Mouse (Mus musculus): Measurements from ENCODE around the gene Slc27a4. TPM values are rescaled to one million over a fixed set of nuclear protein-coding genes. Genes with fewer than 3 reads are reported as not detected.

Slc27a4 gene
- polyA plus RNA-seq, 1 experiment from 2014 or later: 16.7 TPM

DNA sequence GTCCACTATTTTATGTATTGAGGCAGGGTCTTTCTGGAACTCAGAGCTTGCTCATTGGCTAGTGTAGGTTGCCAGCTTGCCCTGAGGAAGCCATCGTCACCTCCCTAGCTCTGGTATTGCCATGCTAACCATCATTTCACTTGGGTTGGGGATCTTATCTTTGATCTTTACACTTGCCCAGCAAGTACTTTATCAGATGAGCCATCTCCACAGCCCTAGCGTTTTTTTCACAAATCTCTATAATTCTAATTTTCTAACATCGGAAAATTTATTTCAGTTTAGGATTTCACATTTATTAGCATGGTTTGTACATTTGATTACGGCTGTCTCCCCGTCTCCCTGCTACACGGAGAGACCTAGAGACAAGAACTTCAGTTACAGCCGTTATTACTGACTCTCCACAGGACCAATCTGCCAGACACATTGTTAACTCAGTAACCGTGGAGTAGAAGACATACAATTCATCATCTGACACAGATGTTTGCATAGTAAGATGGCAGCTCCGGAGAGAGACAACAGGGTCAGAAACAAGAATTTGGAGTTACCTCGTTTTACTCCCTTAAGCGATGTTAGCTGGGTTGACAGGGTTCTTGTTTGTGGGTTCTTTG lies 24.0 kb downstream of the Slc27a4 start:
- H3K9ac ChIP-seq: peak overlapping the region; percentile 82
- no peak for ATAC-seq (ENCODE audit: insufficient number of reproducible peaks, insufficient read depth, low FRiP score, low TSS enrichment, low read depth)
- no peaks in the 10 kb centered on the region for H3K9me3 ChIP-seq
- H3K27me3 ChIP-seq: no peaks in the 10 kb centered on the region
- peak overlapping the region; percentile 90 for H3K4me3 ChIP-seq
- peak overlapping the region; percentile 95 for H3K27ac ChIP-seq
- H3K4me2 ChIP-seq: peak overlapping the region; percentile 71
- H3K4me1 ChIP-seq: peaks cover 10% of the 10 kb centered on the region
- H3K36me3 ChIP-seq: 0 out of 2 replicates have a peak, but pooled peaks cover 3% of the 10 kb centered on the region
- WGBS: 13% methylated on average over 11 of the region's 11 CpGs

DNA sequence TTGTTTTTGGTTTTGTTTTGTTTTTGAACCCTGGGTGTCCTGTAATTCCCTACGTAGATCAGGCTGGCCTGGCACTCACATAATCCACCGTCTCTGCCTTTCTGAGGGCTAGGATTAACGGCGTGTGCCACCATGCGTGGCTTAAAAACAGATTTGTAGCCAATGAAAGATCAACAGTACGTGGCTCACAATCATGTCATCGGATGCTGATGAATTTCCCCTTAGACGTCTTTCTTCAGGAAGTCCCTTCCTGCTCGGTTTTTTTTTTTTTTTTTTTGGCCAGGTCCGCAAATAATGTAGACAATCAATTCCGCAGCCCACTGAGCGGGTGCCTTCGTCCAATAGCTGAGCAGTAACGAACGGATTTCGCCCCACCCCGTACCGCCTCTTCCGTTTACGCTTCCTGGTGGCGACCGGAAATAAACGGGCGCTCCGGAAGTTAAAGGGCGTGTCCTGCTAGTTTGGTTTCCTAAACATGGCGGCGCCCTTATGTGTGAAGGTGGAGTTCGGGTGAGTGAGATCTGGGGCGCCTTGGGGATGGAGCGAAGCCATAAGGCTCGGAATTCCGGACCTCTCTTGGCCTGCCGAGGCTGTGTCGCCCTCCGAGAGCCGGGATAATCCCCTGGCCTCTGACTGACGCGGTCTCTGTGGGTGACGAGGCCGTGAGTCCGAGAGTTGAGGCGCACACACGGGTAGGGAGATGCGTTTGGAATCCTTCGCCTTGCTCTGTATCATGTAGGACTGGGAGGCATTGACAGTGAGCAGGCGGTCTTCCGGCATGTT lies 24.7 kb downstream of the Slc27a4 start:
- no peaks in the 10 kb centered on the region for H3K27me3 ChIP-seq
- H3K9ac ChIP-seq: peak overlapping the region; percentile 82
- peak overlapping the region; percentile 90 for H3K4me3 ChIP-seq
- under 1% methylated on average over 48 of the region's 48 CpGs for WGBS
- H3K4me2 ChIP-seq: peak overlapping the region; percentile 71
- H3K27ac ChIP-seq: peak overlapping the region; percentile 95
- no peaks in the 10 kb centered on the region for H3K9me3 ChIP-seq
- ATAC-seq (ENCODE audit: insufficient number of reproducible peaks, insufficient read depth, low FRiP score, low TSS enrichment, low read depth): peak; percentile 95
- peaks cover 10% of the 10 kb centered on the region for H3K4me1 ChIP-seq
- H3K36me3 ChIP-seq: 0 out of 2 replicates have a peak, but pooled peaks cover 3% of the 10 kb centered on the region

DNA sequence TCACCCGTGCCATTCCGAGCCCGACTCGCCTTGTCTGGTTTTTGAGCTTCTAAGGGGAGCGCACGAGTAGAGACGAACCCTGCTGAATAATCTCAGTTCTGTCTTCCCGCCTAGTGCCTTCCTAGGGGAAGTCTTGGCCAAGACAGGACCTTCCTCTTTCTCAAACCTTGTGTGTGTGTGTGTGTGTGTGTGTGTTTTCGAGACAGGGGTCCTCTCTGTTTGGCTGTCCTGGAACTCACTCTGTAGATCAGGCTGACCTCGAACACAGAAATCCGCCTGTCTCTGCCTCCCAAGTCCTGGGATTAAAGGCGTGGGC lies 25.2 kb downstream of the Slc27a4 start:
- peaks cover 10% of the 10 kb centered on the region for H3K4me1 ChIP-seq
- H3K9ac ChIP-seq: peak overlapping the region; percentile 82
- H3K27ac ChIP-seq: 0 out of 2 replicates have a peak overlapping the region, but pooled peaks have one; percentile 29
- no peaks in the 10 kb centered on the region for H3K9me3 ChIP-seq
- H3K36me3 ChIP-seq: peaks cover 6% of the 10 kb centered on the region
- peak overlapping the region; percentile 90 for H3K4me3 ChIP-seq
- WGBS: 4% methylated on average over 12 of the region's 12 CpGs
- H3K27me3 ChIP-seq: no peaks in the 10 kb centered on the region
- peak overlapping the region; percentile 71 for H3K4me2 ChIP-seq
- ATAC-seq (ENCODE audit: insufficient number of reproducible peaks, insufficient read depth, low FRiP score, low TSS enrichment, low read depth): no peak

DNA sequence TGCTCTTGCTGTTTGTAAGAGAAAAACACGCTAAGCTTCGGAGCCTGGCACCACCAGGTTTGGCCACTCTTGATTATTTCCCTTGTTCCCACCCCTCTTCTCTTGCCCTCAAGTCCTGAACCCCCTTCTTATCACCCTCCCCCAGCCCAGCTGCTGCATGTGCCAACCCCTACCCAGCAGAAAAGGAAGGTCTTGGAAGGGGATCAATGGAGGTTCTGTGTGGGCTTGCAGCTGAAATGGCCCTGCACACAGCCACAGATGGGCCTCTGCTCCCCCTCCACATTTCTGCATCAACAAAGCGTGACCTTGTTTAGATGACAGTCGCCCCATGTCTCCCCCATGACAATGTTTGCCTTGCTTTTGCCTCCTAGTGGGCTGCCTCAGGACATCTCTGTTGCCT lies 28.7 kb downstream of the Slc27a4 start:
- H3K9ac ChIP-seq: no peak overlapping the region
- no peak overlapping the region for H3K4me3 ChIP-seq
- H3K4me1 ChIP-seq: peaks cover 10% of the 10 kb centered on the region
- WGBS: 81% methylated on average over 4 of the region's 4 CpGs
- H3K27ac ChIP-seq: no peak overlapping the region
- no peaks in the 10 kb centered on the region for H3K27me3 ChIP-seq
- no peak for ATAC-seq (ENCODE audit: insufficient number of reproducible peaks, insufficient read depth, low FRiP score, low TSS enrichment, low read depth)
- no peaks in the 10 kb centered on the region for H3K9me3 ChIP-seq
- no peak overlapping the region for H3K4me2 ChIP-seq
- H3K36me3 ChIP-seq: peaks cover 38% of the 10 kb centered on the region

DNA sequence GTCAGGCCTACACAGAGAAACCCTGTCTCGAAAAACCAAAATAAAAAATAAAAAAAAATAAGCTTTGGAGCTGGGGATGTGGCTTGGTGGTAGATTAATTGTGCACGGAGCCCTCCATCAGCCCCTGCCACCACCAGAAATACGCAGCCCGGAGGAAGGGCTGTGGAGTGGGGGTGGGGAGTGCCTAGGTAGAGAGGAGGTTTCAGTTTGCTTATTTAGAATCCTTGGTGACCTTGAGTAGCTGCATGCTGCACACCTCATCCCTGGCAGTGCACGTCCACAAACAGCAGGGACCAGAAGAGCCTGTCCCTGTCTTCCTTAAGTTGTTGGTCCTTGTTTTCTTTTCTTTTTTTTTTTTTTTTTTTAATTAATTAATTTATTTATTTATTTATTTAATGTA lies 31.4 kb downstream of the Slc27a4 start:
- Histone ChIP-seq H3K4me3 (no peak overlapping the region), H3K27ac (no peak overlapping the region), H3K4me1 (peaks cover under 1% of the 10 kb centered on the region; the same call in 1 of the 2 replicates), H3K27me3 (no peaks in the 10 kb centered on the region), H3K36me3 (peaks cover 57% of the 10 kb centered on the region), H3K9me3 (no peaks in the 10 kb centered on the region), H3K9ac (no peak overlapping the region), H3K4me2 (no peak overlapping the region)
- WGBS: 93% methylated on average over 5 of the region's 5 CpGs
- no peak for ATAC-seq (ENCODE audit: insufficient number of reproducible peaks, insufficient read depth, low FRiP score, low TSS enrichment, low read depth)

DNA sequence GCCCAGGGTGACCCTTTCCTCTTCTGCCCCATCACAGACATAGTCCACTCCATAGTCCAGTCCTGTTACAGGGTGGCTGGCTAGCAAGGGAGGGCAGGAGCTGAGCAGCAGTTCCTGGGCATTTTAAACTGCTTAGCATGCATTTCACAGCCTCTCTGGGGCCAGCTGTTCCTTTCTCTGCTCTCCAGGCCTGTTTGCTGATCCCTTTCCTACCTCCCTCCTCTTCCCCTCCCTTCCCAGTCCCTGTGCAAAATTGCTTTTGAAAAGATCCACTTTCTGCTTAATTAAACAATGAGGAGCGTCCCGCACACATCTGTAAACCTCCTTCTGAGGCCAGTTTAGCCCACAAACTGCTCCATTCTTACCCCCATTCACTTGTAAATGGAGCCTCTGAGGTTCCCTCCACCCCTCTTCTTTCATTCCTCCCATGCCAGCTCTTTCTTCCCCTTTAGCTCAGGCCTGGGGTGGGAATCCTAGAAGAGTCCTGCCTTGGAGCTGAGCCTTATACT lies 33.0 kb downstream of the Slc27a4 start:
- no peak overlapping the region for H3K4me2 ChIP-seq
- H3K9me3 ChIP-seq: no peaks in the 10 kb centered on the region
- H3K9ac ChIP-seq: no peak overlapping the region
- WGBS: 43% methylated on average over 2 of the region's 2 CpGs
- no peak for ATAC-seq (ENCODE audit: insufficient number of reproducible peaks, insufficient read depth, low FRiP score, low TSS enrichment, low read depth)
- no peak overlapping the region for H3K27ac ChIP-seq
- no peaks in the 10 kb centered on the region for H3K27me3 ChIP-seq
- peaks cover 70% of the 10 kb centered on the region for H3K36me3 ChIP-seq
- no peaks in the 10 kb centered on the region for H3K4me1 ChIP-seq
- no peak overlapping the region for H3K4me3 ChIP-seq

DNA sequence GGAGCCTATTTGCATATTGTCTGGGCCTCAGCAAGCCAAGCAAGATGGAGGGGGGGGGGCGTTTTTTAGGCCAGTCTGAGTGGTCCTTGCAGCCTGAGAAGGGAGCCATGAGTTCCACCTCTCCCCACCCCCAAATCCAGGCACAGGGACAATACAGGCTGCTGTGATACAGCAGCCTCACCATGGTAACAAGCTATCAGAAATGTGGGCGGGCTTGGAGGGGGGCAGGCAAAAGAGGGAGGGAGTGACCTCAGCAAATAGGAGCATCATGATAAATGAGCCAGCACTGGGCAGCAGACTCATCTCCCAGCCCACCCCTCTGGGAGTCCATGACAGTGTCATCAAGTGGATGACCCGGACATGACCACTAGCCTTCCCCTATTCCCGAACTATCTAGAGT lies 37.0 kb downstream of the Slc27a4 start:
- ATAC-seq (ENCODE audit: insufficient number of reproducible peaks, insufficient read depth, low FRiP score, low TSS enrichment, low read depth): no peak
- Histone ChIP-seq H3K9ac (no peak overlapping the region), H3K4me2 (no peak overlapping the region), H3K27ac (no peak overlapping the region), H3K4me3 (no peak overlapping the region), H3K36me3 (peaks cover 84% of the 10 kb centered on the region), H3K9me3 (no peaks in the 10 kb centered on the region), H3K4me1 (no peaks in the 10 kb centered on the region), H3K27me3 (peaks cover 21% of the 10 kb centered on the region)
- WGBS: 54% methylated on average over 4 of the region's 4 CpGs

DNA sequence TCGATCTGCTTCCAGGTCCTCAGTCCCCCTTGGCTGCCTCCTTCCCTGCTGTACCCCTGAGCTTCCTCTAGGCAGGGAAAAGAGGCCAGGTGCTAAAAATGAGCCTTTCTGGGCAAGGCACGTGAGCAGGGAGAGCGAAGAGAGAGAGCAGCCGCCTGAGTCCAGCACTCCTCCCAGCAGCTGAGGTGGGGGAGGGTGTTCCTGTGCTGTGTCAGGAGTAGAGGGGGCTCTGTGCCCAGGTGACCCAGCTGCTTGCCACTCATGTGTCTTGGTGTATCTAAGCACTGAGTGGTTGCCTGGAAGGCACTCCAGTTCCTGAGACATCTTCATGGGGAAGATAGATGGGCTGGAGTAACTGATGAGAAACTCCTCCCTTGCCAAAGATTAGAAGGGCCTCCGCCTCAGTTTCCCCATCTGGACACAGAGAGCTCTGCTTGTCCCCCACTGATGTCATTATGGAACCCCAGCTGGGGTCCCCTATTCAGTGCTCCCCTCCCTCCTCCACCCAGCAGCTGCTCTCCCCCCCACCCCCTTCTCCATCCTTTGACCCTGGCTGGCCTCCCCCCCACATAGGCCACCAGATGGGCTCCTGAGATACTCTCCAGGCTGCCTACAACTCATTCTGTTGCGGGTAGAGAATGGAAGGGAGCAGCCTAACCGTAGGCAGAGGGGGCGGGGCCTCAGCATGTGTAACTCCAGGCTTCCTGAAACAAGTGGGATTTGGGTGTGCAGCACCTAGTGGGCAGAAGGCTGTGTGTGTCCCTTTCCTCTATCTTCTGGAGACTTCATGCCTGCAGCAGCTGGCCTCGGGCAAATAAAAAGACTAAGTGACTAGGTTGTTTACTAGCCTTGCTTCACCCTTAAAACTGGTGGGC lies 41.0 kb downstream of the Slc27a4 start:
- Histone ChIP-seq H3K4me2 (no peak overlapping the region), H3K4me3 (no peak overlapping the region), H3K27ac (no peak overlapping the region), H3K9me3 (no peaks in the 10 kb centered on the region), H3K9ac (no peak overlapping the region), H3K27me3 (peaks cover 61% of the 10 kb centered on the region), H3K36me3 (peaks cover 54% of the 10 kb centered on the region), H3K4me1 (peaks cover 15% of the 10 kb centered on the region; the same call in 1 of the 2 replicates)
- 65% methylated on average over 9 of the region's 9 CpGs for WGBS
- no peak for ATAC-seq (ENCODE audit: insufficient number of reproducible peaks, insufficient read depth, low FRiP score, low TSS enrichment, low read depth)

DNA sequence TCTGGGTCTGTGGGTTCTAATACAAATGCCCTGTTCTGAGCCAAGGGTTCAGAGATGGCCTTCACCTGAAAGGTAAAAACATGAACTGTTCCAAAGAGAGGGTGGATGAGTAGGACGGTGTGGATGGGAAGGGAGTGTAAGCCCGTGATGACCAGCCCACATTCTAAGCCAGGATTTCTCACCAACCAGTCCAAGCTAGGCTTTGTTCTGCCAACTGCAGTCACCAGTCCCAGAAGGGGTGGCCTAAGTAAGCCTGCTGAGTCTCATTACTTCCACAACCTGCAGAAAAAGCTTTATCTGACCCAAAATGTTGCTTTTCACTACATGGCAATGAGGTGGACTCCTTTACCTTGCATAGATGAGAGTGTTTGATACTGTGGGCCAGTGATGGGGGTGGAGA lies 41.7 kb downstream of the Slc27a4 start:
- Histone ChIP-seq H3K9me3 (no peaks in the 10 kb centered on the region), H3K4me1 (peaks cover 15% of the 10 kb centered on the region; the same call in 1 of the 2 replicates), H3K27me3 (peaks cover 67% of the 10 kb centered on the region), H3K4me2 (no peak overlapping the region), H3K4me3 (no peak overlapping the region), H3K9ac (no peak overlapping the region), H3K27ac (no peak overlapping the region), H3K36me3 (peaks cover 48% of the 10 kb centered on the region)
- 80% methylated on average over 2 of the region's 2 CpGs for WGBS
- no peak for ATAC-seq (ENCODE audit: insufficient number of reproducible peaks, insufficient read depth, low FRiP score, low TSS enrichment, low read depth)

DNA sequence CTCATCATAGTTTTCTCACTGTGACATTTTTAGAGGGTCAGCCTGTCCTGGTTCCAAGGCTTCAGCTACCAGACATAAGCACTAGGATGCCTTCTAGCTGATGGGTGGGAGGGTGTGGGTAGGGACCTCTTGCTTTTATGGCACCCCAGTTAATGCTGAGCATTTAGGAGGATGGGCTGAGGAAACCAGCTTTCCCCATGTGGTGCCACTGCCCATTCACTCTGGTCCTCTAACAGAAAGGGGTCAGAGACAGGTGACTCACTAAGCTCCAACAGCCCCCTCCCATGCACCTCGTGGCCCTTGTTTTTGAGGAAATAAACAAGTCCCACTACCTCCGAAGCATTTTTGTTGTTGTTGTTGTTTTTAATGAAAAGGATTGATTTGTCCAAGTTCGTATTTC lies 42.2 kb downstream of the Slc27a4 start:
- Histone ChIP-seq H3K4me3 (no peak overlapping the region), H3K27ac (no peak overlapping the region), H3K9me3 (no peaks in the 10 kb centered on the region), H3K4me1 (peaks cover 16% of the 10 kb centered on the region), H3K36me3 (peaks cover 44% of the 10 kb centered on the region), H3K27me3 (peaks cover 68% of the 10 kb centered on the region), H3K9ac (0 out of 2 replicates have a peak overlapping the region, but pooled peaks have one; percentile 11), H3K4me2 (no peak overlapping the region)
- WGBS: 15% methylated on average over 3 of the region's 3 CpGs
- no peak for ATAC-seq (ENCODE audit: insufficient number of reproducible peaks, insufficient read depth, low FRiP score, low TSS enrichment, low read depth)

DNA sequence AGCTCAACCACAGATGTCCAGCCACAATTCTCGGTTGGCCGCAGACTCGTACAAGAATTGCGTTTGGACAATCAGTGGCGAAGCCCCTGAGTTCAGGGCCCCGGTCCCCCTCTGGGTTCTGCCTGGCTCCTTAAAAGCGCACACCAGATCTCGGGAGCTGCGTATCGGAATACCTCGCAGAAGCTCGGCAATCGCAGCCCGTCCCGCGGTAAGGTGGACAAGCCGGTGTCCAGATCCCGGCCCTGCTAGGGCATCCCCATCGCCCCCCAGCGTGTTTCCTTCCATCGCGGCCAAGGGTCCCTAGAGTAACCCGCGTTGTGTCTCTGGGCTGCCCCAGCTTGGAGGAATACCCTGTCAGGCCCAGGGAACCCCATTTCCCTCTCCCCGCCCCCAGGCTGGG lies 43.2 kb downstream of the Slc27a4 start:
- peak overlapping the region; percentile 36 for H3K4me3 ChIP-seq
- no peak overlapping the region for H3K27ac ChIP-seq
- peaks cover 37% of the 10 kb centered on the region for H3K36me3 ChIP-seq
- no peaks in the 10 kb centered on the region for H3K9me3 ChIP-seq
- peaks cover 21% of the 10 kb centered on the region for H3K4me1 ChIP-seq
- H3K4me2 ChIP-seq: peak overlapping the region; percentile 51
- H3K27me3 ChIP-seq: peaks cover 72% of the 10 kb centered on the region
- peak overlapping the region; percentile 59 for H3K9ac ChIP-seq
- no peak for ATAC-seq (ENCODE audit: insufficient number of reproducible peaks, insufficient read depth, low FRiP score, low TSS enrichment, low read depth)
- WGBS: 6% methylated on average over 25 of the region's 25 CpGs
